Comparison of ENCODE assay signal across 10 mouse cellular contexts in genomic region chrX:153433659-153434293, GRCm38 (mm10).
DNase-seq lines count a peak whose midpoint lies in the region; ATAC-seq lines count a peak whose summit lies in the region.
"Had no signal": no experiment of that assay in that cellular context is flagged by ENCODE, and none has a peak within 500 bp of the region (broad histone marks: within the 10 kb centered on the region; RNA-seq: fewer than 3 reads in every experiment).

No protein-coding gene starts in this region.

- H3K36me3 ChIP-seq in midbrain, embryonic 15.5 days (replicated peaks) = no peaks in the 10 kb centered on the region

- peak overlapping the region; percentile 75 for H3K27ac ChIP-seq in midbrain, embryonic 15.5 days

- no peaks in the 10 kb centered on the region for H3K27me3 ChIP-seq in midbrain, embryonic 15.5 days (replicated peaks)
- H3K27me3 ChIP-seq: megakaryocyte, embryonic 14.5 days had no signal

- WGBS in midbrain, embryonic 15.5 days = 33% methylated on average over 5 of the region's 5 CpGs

- peak; percentile 21 for DNase-seq in MN1 (ENCODE audit: low spot score)
- DNase-seq in brain, adult 2 months (ENCODE audit: low read depth, low spot score) = peak; percentile 63
- peak; percentile 1 for DNase-seq in forelimb bud, embryonic 11.5 days (ENCODE audit: low read depth, low spot score)
- DNase-seq in gastrocnemius, adult 8-10 months (ENCODE audit: low spot score in 2 of 2) = no peak
- no peak for DNase-seq in adrenal gland, postnatal 36 days
- no peak for DNase-seq in thymus, postnatal 14 days

- H3K4me1 ChIP-seq in midbrain, embryonic 15.5 days = 0 out of 2 replicates have a peak, but pooled peaks cover 3% of the 10 kb centered on the region
- H3K4me1 ChIP-seq: megakaryocyte, embryonic 14.5 days had no signal

- peak overlapping the region; percentile 14; the same call in 1 of the 2 replicates for H3K4me2 ChIP-seq in midbrain, embryonic 15.5 days
- H3K4me2 ChIP-seq: heart, embryonic 11.5 days had no signal

- no peaks in the 10 kb centered on the region for H3K9me3 ChIP-seq in midbrain, embryonic 15.5 days
- H3K9me3 ChIP-seq: megakaryocyte, embryonic 14.5 days had no signal

- H3K4me3 ChIP-seq in midbrain, embryonic 15.5 days = no peak overlapping the region
- H3K4me3 ChIP-seq: megakaryocyte, embryonic 14.5 days had no signal

- peak; percentile 98 for ATAC-seq in midbrain, embryonic 15.5 days (replicated peaks)
- no peak for ATAC-seq in inflammation-experienced regulatory T-cells, adult 6 months

- H3K9ac ChIP-seq in midbrain, embryonic 15.5 days = no peak overlapping the region

Comparison
In these comparisons a context has a peak if more than half of its experiments do, and no peak if none do; other contexts are left out.
1. DNase-seq: peak in MN1 (single experiment), brain, adult 2 months (single experiment) and forelimb bud, embryonic 11.5 days (single experiment); none in gastrocnemius, adult 8-10 months (0 of 2), adrenal gland, postnatal 36 days (0 of 2) and thymus, postnatal 14 days (single experiment).